Mouse (Mus musculus): Measurements from ENCODE around the gene Cfap43. TPM values are rescaled to one million over a fixed set of nuclear protein-coding genes. Genes with fewer than 3 reads are reported as not detected.

Gene Cfap43
- polyA plus RNA-seq, 1 experiment = 0.20 TPM

GRCm38 (mm10) chr19:47909387-47910116, 9.5 kb downstream of the Cfap43 start:
- Histone ChIP-seq H3K4me3 (ENCODE audit: control insufficient read depth, insufficient read depth, low read length) (peak overlapping the region; percentile 5; the same call in 1 of the 2 replicates), H3K27me3 (ENCODE audit: control insufficient read depth, insufficient read depth, low read length) (no peaks in the 10 kb centered on the region), H3K27ac (ENCODE audit: control insufficient read depth, insufficient read depth, low read length) (peak overlapping the region; percentile 53), H3K4me1 (replicated peaks; ENCODE audit: control insufficient read depth, insufficient read depth, low read length) (peaks cover 59% of the 10 kb centered on the region), H3K36me3 (ENCODE audit: control insufficient read depth, insufficient read depth, low read length) (no peaks in the 10 kb centered on the region; the same call in 1 of the 2 replicates)
- TF ChIP-seq CTCF (IDR thresholded peaks at IDR 0.05; ENCODE audit: borderline replicate concordance, control insufficient read depth, extremely low read depth, insufficient read depth, low read length, poor library complexity) (no peak), POLR2A (IDR thresholded peaks at IDR 0.05; ENCODE audit: control insufficient read depth, extremely low read depth, insufficient read depth, low read length, poor library complexity) (no peak)
- no peak for DNase-seq
- WGBS = 7% methylated on average over 10 of the region's 10 CpGs

GRCm38 (mm10) chr19:47908961-47909371, 10.1 kb downstream of the Cfap43 start:
- WGBS = 32% methylated on average over 6 of the region's 6 CpGs
- H3K27ac ChIP-seq (ENCODE audit: control insufficient read depth, insufficient read depth, low read length) = 0 out of 2 replicates have a peak overlapping the region, but pooled peaks have one; percentile 9
- H3K4me1 ChIP-seq (replicated peaks; ENCODE audit: control insufficient read depth, insufficient read depth, low read length) = peaks cover 59% of the 10 kb centered on the region

GRCm38 (mm10) chr19:47907596-47907995, 11.5 kb downstream of the Cfap43 start:
- H3K27me3 ChIP-seq (ENCODE audit: control insufficient read depth, insufficient read depth, low read length) = no peaks in the 10 kb centered on the region
- DNase-seq = no peak
- H3K4me3 ChIP-seq (ENCODE audit: control insufficient read depth, insufficient read depth, low read length) = no peak overlapping the region
- peaks cover 61% of the 10 kb centered on the region for H3K4me1 ChIP-seq (replicated peaks; ENCODE audit: control insufficient read depth, insufficient read depth, low read length)
- WGBS = 96% methylated on average over 9 of the region's 9 CpGs
- no peaks in the 10 kb centered on the region; the same call in 1 of the 2 replicates for H3K36me3 ChIP-seq (ENCODE audit: control insufficient read depth, insufficient read depth, low read length)
- H3K27ac ChIP-seq (ENCODE audit: control insufficient read depth, insufficient read depth, low read length) = no peak overlapping the region
- TF ChIP-seq CTCF (IDR thresholded peaks at IDR 0.05; ENCODE audit: borderline replicate concordance, control insufficient read depth, extremely low read depth, insufficient read depth, low read length, poor library complexity) (no peak), POLR2A (IDR thresholded peaks at IDR 0.05; ENCODE audit: control insufficient read depth, extremely low read depth, insufficient read depth, low read length, poor library complexity) (no peak)

More at GRCm38 (mm10) chr19:47908961-47909371, 10.1 kb downstream of the Cfap43 start:
- no peaks in the 10 kb centered on the region for H3K27me3 ChIP-seq (ENCODE audit: control insufficient read depth, insufficient read depth, low read length)
- no peaks in the 10 kb centered on the region; the same call in 1 of the 2 replicates for H3K36me3 ChIP-seq (ENCODE audit: control insufficient read depth, insufficient read depth, low read length)
- TF ChIP-seq POLR2A (IDR thresholded peaks at IDR 0.05; ENCODE audit: control insufficient read depth, extremely low read depth, insufficient read depth, low read length, poor library complexity) (no peak), CTCF (IDR thresholded peaks at IDR 0.05; ENCODE audit: borderline replicate concordance, control insufficient read depth, extremely low read depth, insufficient read depth, low read length, poor library complexity) (no peak)
- peak; percentile 34 for DNase-seq
- no peak overlapping the region for H3K4me3 ChIP-seq (ENCODE audit: control insufficient read depth, insufficient read depth, low read length)

GRCm38 (mm10) chr19:47905603-47906002, 13.5 kb downstream of the Cfap43 start:
- no peaks in the 10 kb centered on the region for H3K27me3 ChIP-seq (ENCODE audit: control insufficient read depth, insufficient read depth, low read length)
- H3K27ac ChIP-seq (ENCODE audit: control insufficient read depth, insufficient read depth, low read length) = no peak overlapping the region
- no peak for DNase-seq
- H3K4me1 ChIP-seq (replicated peaks; ENCODE audit: control insufficient read depth, insufficient read depth, low read length) = peaks cover 53% of the 10 kb centered on the region
- TF ChIP-seq POLR2A (IDR thresholded peaks at IDR 0.05; ENCODE audit: control insufficient read depth, extremely low read depth, insufficient read depth, low read length, poor library complexity) = no peak
- no peak for TF ChIP-seq CTCF (IDR thresholded peaks at IDR 0.05; ENCODE audit: borderline replicate concordance, control insufficient read depth, extremely low read depth, insufficient read depth, low read length, poor library complexity)
- WGBS = 70% methylated on average over 5 of the region's 5 CpGs
- no peaks in the 10 kb centered on the region for H3K36me3 ChIP-seq (ENCODE audit: control insufficient read depth, insufficient read depth, low read length)
- H3K4me3 ChIP-seq (ENCODE audit: control insufficient read depth, insufficient read depth, low read length) = no peak overlapping the region

DNA sequence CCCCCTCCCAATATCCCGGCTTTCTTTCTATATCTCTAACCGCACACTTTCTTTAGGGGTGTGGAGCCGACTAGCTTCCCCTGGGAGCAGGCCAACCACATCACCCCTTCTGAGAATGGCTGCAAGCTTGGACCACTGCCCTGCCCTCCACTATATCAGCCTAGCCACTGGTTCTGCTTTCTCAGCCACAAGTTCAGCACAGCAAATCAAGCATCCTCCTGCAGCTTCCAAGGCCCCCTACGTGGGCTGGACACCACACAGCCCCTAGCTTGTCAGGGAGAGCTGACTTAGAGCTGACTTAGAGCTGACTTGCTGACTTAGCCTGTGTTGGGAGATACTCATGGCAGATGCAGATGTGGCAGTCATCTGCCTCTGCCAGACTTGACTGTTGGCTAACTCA, 14.0 kb downstream of the Cfap43 start:
- no peak for DNase-seq
- H3K4me3 ChIP-seq (ENCODE audit: control insufficient read depth, insufficient read depth, low read length) = no peak overlapping the region
- peaks cover 49% of the 10 kb centered on the region for H3K4me1 ChIP-seq (replicated peaks; ENCODE audit: control insufficient read depth, insufficient read depth, low read length)
- H3K36me3 ChIP-seq (ENCODE audit: control insufficient read depth, insufficient read depth, low read length) = no peaks in the 10 kb centered on the region
- H3K27me3 ChIP-seq (ENCODE audit: control insufficient read depth, insufficient read depth, low read length) = no peaks in the 10 kb centered on the region
- no peak overlapping the region for H3K27ac ChIP-seq (ENCODE audit: control insufficient read depth, insufficient read depth, low read length)
- 68% methylated on average over 4 of the region's 4 CpGs for WGBS
- TF ChIP-seq POLR2A (IDR thresholded peaks at IDR 0.05; ENCODE audit: control insufficient read depth, extremely low read depth, insufficient read depth, low read length, poor library complexity) (no peak), CTCF (IDR thresholded peaks at IDR 0.05; ENCODE audit: borderline replicate concordance, control insufficient read depth, extremely low read depth, insufficient read depth, low read length, poor library complexity) (no peak)

GRCm38 (mm10) chr19:47903679-47904078, 15.4 kb downstream of the Cfap43 start:
- Histone ChIP-seq H3K36me3 (ENCODE audit: control insufficient read depth, insufficient read depth, low read length) (no peaks in the 10 kb centered on the region), H3K4me3 (ENCODE audit: control insufficient read depth, insufficient read depth, low read length) (no peak overlapping the region), H3K4me1 (replicated peaks; ENCODE audit: control insufficient read depth, insufficient read depth, low read length) (peaks cover 39% of the 10 kb centered on the region), H3K27me3 (ENCODE audit: control insufficient read depth, insufficient read depth, low read length) (no peaks in the 10 kb centered on the region), H3K27ac (ENCODE audit: control insufficient read depth, insufficient read depth, low read length) (no peak overlapping the region)
- WGBS = 93% methylated on average over 4 of the region's 4 CpGs
- no peak for DNase-seq
- no peak for TF ChIP-seq POLR2A (IDR thresholded peaks at IDR 0.05; ENCODE audit: control insufficient read depth, extremely low read depth, insufficient read depth, low read length, poor library complexity)
- TF ChIP-seq CTCF (IDR thresholded peaks at IDR 0.05; ENCODE audit: borderline replicate concordance, control insufficient read depth, extremely low read depth, insufficient read depth, low read length, poor library complexity) = no peak

All from thymus, adult 2 months (tissue).